Mouse (Mus musculus): ENCODE data around the gene Dbi. TPM values are rescaled to one million over a fixed set of nuclear protein-coding genes. Genes with fewer than 3 reads are reported as not detected.

The Dbi gene
- polyA plus RNA-seq, 1 experiment from 2014 or later, result 442 TPM

Other genes with a start within 250 kb of the Dbi start
- gene Tmem177, start 207.9 kb downstream of the Dbi start, polyA plus RNA-seq (2015; fragmentation: Nextera tagmentation; extraction: Ambion mirVana), result 6.7 and 7.7 TPM in 2 replicates
- 0.34 and 0.39 TPM in 2 replicates for gene Cfap221, start 123.8 kb downstream of the Dbi start, polyA plus RNA-seq (2015; fragmentation: Nextera tagmentation; extraction: Ambion mirVana)
- 0.19 and 0.31 TPM in 2 replicates for gene Sctr, start 114.2 kb downstream of the Dbi start, polyA plus RNA-seq (2015; fragmentation: Nextera tagmentation; extraction: Ambion mirVana)
- gene Tmem37, start 47.0 kb downstream of the Dbi start, polyA plus RNA-seq (2015; fragmentation: Nextera tagmentation; extraction: Ambion mirVana), result 9.0 and 9.1 TPM in 2 replicates
- 14.4 and 14.7 TPM in 2 replicates for gene 3110009E18Rik, start 109 bp upstream of the Dbi start, polyA plus RNA-seq (2015; fragmentation: Nextera tagmentation; extraction: Ambion mirVana)
- 3.0 and 3.1 TPM in 2 replicates for gene Steap3, start 151.6 kb upstream of the Dbi start, polyA plus RNA-seq (2015; fragmentation: Nextera tagmentation; extraction: Ambion mirVana)
- gene C1ql2, start 219.5 kb upstream of the Dbi start, polyA plus RNA-seq (2015; fragmentation: Nextera tagmentation; extraction: Ambion mirVana), result 0.10 TPM in 1 of 2 replicates, not detected in the other